Mouse (Mus musculus): ENCODE results near the gene Eva1a.

GRCm38 (mm10) chr6:82039193-82039592 lies 1.6 kb upstream of the Eva1a start:
- no peak for TF ChIP-seq CTCF (IDR thresholded peaks at IDR 0.05; ENCODE audit: low read depth, low read length)
- TF ChIP-seq POLR2A (IDR thresholded peaks at IDR 0.05; ENCODE audit: insufficient read depth, low read length): no peak

Measured in ES-Bruce4 (cell line).